Mouse (Mus musculus) heart, adult 2 months (tissue): ENCODE data around the gene Pgpep1l.

ENCODE experiments used
- CTCF ChIP-seq: fragments of 200-600 bp; IDR thresholded peaks from 2 replicates; pipeline ENCODE4 v1.8.1; 2022; ENCODE audit warnings: antibody characterized with exemption, mild to moderate bottlenecking, moderate library complexity
- EP300 ChIP-seq: fragments of 200-500 bp; IDR thresholded peaks from 2 replicates; pipeline ENCODE4 v1.6.1; 2011; ENCODE audit warnings: low read depth, low read length, control low read depth; ENCODE audit not compliant: insufficient read depth
- POLR2A ChIP-seq: fragments of 200-500 bp; IDR thresholded peaks from 2 replicates; pipeline ENCODE4 v1.6.1; 2011; ENCODE audit warnings: mild to moderate bottlenecking, low read depth, low read length, control low read depth; ENCODE audit not compliant: insufficient read depth

DNA sequence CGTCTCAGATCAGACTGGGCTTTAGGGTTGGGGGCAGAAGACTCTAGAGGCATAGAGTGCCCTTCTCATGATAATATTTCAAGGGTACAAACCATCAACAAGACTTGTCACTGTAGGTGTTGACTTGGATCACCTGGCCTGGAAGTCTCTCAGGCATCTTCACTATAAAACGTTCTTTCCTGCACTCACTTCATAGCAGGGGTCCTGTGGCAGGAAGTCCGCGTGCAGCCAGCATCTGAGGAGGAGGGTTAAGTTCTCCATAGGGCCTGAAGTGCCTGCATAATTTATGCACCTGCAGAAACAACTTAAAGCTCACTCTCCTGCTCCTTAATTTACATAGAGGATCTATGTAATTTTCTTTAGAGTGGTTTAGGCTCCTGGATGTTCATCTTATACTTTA, 18.4 kb downstream of the Pgpep1l start:
- TF ChIP-seq CTCF (no peak), POLR2A (no peak), EP300 (no peak)
